Mouse (Mus musculus) liver, embryonic 14.5 days (tissue): ENCODE measurements around the gene Rab7b.

ENCODE experiments used
- CTCF ChIP-seq: IDR thresholded peaks from 2 replicates; pipeline ENCODE4 v1.5.1; 2016; ENCODE audit warnings: antibody characterized with exemption, low read depth, control low read depth
- EP300 ChIP-seq: IDR thresholded peaks from 2 replicates; pipeline ENCODE4 v1.6.1; 2016; ENCODE audit warnings: antibody characterized with exemption, low read depth

- TF ChIP-seq CTCF (no peak), EP300 (no peak)
These were observed 12.0 kb downstream of the Rab7b start for GRCm38 (mm10) chr1:131700447-131700846.
